Mouse (Mus musculus): ENCODE results near the gene Cfap69.
"Not testable (repeated sequence)": the region's sequence is repeated elsewhere in the genome, so short reads cannot be mapped to it uniquely, and the experiment has no call there.

Gene Cfap69

DNA sequence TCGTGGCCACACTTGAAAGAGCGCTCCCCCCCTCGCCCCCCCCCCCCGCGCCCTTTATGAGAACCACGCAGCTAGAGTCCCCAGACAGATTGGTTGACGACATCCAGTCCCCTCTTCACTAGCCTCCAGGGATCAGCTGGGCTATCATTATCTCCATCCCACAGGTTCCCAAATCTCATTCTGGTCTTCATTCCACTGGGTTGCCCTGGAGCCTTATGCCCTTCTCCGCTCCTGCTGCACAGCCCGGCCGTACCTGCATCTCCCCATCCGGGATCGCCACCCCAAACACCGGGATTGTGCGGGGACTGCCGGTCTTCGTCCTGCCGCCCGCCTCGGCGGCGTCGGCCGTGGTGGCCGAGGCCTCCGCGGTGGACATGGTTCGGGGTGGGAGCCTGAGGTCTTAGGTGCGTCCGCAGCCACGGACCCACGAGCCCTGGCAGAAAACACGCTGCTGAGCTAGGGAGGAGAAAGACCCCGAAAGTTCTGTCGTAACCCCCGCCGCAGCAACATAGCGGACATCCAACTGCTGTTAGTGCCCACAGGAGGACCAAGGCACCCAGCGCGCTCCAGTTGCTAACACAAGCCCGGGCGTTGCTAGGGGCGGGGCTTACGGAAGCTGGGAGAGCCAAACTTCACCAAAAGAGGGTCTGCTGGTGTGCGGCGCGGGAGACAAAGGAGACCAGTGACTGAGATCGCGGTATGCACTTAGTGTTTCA lies at the start of gene Cfap69:
TSS of gene Cfap69 (minus strand) at position 585 of the 716 bp plus-strand sequence.
- DNase-seq (ENCODE audit: low read depth) = no peak

DNA sequence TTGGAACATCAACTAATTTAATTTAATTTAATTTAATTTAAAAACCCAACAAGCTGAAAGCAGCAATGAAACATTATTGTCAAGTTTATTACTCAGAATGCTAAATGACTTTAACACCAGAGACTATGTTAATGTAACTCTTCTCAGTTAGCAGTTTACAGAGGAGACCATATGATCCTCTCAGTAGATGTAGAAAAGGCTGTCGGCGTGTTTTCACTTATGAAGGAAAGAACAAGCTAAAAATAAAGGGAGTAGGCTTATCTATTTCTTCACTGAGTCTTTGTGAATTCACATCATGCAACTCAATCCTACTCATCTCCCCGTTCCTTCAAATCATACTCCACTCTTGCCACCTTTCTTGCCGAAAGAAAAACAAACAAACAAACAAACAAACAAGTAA lies 47.0 kb upstream of the Cfap69 start:
- no peak for DNase-seq (ENCODE audit: low read depth)

DNA sequence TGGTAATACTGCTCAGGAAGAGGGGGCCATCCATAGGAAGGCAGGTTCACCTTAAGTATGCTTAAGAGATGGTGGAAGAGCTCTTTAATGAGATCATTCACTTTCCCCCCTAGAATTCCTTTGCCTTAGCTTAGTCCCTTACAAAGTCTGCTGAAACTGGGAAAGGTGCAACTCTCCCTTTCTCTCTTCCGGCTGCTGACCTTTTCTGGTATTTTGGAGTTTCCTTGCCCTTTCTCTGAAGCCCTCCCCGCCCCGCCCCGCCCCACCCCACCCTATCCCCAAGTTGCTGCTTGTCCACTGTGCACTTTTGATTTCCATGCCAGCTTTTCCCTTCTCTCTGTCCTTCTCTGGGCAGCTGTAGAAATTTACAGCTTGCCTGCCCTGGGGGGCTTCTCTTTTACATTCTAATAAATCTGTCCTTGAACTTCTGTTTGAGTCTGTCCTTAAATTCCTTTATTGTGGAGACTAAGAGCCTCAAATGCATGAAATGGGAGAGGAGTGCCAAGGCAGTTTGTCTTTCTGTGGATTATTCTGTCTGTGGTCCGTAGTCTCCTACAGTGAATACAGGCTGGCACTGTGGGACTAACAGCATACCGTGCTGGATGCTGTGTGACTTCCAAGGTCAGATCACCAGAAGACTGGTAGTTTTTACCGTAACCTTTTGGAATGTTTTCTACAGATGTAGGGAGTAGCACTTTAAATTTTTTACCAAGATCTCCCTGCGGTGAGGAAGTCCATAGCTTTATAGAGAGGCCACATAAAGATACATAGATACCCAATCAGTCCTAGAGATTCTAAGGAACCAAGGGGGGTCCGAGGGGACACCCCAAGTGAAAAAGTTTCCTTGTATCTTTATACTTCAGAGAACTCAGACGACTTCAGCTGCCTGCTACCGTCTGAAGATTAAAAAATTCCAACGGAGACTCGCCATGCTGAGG lies 43.6 kb upstream of the Cfap69 start:
- DNase-seq (ENCODE audit: low read depth) = no peak

DNA sequence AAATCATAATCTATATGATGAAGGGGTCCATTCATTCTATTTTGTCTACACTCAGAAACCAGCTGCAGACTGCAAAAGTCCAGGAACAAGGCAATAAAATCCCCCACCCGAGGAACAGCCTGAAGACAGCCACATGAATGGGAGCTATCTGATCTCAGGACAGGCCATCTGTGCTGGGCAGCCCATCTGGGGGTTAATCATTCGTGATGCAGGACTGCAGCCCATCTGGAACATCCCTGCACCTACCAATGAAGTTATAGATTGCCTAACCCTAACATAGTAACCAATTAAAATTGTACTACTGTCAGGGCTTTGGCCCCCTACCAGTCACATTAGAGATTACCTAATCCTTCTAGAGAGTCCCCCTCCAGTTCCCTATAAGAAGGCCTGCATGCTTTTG lies 41.0 kb upstream of the Cfap69 start:
- DNase-seq (ENCODE audit: low read depth) = no peak

DNA sequence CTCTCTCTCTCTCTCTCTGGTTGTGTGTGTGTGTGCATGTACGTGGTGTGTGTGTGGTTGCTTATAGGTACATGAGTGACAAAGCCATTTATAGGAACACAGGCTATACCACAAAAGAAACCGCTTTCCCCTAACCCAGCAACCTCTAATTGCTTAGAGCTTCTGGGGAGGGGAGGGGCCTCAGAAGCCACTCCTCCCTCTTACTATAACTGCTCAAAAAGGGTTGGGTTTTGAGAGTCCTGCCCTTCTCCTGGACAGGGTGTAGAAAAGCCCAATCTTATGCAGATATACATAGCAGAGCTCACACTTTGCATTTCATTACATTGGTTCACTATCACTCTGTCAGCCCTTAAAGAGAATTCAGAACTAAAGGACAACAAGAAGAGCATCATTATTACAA lies 36.3 kb upstream of the Cfap69 start:
- DNase-seq (ENCODE audit: low read depth) = no peak

DNA sequence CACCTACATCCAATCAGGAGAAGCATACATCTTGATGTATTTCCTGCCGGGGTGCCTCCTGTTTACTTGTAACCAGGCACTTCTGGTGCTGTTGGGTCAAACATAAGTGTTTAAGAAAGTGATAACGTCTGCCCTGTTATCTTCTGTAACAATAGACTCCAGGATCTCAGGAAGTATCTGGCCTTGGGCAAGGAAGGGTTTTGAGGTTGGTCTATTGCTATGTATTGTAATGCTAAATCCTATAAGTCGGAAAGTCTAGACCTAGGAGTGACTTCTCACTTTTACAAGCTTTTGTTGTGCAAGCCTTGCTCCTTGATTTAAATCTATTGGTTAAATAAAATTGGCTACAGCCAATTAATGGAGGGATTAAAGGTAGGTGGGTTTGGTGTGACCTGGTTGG lies 34.8 kb upstream of the Cfap69 start:
- no peak for DNase-seq (ENCODE audit: low read depth)

DNA sequence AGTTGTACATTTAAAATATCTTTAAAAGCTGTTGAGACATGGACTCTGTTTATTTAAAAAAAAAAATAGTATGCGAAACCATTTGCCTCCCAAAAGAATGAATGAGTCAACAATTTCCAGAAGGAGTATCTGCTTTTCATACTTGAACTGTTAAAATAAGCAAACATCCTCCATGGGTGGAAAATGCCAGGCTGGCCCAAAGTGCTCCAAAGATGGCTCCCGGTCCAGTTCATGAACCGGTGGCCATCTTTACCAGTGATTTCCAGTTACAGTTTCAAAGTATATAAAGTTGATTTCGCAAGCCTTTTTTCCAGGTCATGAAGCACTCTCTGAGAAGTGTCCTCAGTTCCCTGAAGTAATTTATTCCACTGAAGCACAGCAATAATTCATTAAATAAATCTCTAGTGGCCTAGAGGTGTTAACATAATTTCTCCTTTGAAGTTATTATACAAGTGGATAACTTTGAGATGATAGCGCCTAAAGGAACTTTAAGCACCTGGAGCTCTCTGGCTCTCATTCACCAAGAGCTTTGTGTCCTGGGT lies 31.4 kb upstream of the Cfap69 start:
- no peak for DNase-seq (ENCODE audit: low read depth)

DNA sequence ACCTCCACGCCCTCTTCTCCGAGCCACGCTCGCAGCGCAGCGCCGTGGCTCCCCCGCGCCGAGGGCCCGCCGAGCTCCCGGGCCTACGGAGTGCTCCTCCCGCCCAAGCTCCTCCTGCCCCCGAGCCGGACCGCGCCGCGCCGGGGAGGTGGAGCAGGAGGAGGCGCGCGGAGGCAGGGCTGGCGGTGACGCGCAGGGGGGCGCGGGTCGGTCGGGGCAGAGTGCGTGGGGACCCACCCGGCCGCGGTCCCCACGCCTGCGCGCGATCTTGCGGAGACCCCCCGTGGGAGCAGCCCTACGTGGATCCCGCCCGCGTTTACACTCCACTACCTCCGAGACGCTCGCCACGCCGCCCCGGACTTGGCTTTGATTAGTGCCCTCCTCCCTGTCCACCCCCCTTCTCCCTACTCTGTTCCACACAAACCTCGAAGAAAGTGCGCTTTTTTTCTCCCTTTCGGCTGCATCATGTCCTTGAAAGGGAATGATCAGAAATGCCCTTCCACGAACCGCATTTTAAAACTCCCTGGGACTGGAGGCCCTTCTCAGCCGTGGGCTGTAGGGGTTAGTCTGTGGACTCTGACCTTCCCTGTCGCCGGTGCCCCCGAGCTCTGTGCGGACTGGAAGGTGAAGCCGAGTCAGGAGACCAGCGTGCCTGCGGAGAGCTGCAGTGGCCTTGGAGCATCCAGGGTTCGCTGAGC lies 30.1 kb upstream of the Cfap69 start, which contains the start of gene Steap2:
TSS of gene Steap2 (minus strand) at position 623 of the 698 bp plus-strand sequence.
- no peak for DNase-seq (ENCODE audit: low read depth)

DNA sequence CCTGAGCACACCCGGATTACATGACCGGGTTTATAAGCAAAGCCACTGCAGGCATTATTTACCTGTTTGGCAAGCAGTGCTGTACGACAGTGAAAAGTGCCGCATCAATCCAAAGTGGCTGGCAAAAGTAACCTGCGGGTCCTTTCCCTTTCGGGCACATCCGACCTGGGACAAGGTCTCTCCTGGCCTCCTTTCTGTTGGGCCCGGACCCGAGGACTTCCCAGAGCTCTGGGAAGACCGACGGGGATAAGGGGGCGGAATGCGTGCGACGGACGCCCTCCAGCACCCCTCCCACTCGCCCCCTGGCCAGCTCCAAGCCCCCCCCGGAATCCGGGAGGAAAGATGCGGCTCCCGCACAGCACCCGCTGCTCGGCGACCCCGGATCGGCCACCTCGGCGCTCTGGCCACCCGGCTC lies 29.5 kb upstream of the Cfap69 start:
- DNase-seq (ENCODE audit: low read depth) = no peak

DNA sequence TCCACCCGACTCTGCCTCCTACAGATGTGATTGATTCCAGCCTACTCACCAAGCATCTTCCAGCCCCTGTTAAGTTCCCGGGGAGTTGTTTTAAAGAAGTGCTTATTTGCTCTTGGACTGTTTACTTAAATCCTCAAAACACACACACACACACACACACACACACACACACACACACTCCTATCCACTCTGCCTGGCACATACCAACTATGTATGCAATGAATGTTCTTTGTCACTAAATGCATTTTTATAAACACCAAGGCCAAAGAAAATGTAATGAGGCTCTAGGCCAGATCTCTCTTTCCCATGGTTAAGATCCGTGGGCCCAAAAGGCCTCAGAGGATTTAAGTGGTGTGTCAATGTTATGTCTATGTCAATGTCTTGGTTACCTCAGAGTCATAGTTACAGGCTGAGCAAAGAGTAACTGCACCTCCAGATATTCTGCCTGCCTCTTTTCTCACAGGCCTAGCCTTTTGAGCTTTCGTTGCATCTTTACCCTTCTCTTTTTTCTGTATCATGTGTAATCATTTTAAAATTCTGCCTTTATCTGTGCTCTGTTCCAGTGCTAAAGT lies 28.2 kb upstream of the Cfap69 start:
- no peak for DNase-seq (ENCODE audit: low read depth)

DNA sequence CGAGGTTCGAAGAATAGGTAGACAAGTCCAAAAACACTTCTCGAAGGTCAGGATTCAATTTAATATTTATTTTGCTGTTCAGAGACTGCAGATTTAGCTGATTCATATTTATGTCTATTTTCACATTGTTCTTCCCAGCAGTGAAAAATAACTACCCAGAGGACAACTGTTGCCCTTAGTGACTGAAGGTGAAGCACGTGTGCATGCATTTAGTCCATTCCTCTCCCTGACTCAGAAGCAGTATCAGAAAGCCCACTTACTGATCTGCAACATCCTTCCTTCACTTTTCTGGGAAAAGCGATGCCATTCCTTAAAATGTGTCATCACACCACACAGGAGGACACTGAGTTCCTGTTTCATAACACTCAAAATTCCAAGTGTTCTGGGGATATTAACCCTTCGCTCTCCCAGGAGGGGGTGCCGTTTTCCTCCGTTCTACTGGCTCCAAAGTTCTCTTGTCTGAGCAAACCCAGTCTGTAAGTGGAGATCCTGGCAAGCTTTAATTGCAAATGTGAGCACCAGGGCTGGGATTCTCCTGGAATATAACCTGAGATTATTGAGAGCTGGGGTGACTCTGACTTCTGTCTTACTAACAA lies 25.0 kb upstream of the Cfap69 start:
- DNase-seq (ENCODE audit: low read depth) = no peak

DNA sequence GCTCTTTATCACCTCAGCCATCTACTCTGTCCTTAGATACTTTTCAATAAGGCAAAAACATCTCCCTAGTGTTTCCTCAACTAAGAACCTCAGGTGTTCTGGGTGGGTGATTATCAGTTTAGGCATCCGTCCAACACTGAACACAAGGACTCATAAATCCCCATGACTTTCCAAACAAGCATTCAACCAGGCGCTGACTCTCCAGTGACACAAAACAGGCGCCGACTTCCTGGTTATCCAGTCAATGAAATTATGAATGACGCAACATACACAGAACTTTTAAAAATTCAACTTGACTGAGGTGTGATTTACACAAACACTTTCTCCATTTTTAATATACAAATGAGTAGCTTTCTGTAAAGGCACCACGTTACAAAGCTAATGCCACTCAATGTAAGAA lies 24.2 kb upstream of the Cfap69 start:
- DNase-seq (ENCODE audit: low read depth) = no peak

DNA sequence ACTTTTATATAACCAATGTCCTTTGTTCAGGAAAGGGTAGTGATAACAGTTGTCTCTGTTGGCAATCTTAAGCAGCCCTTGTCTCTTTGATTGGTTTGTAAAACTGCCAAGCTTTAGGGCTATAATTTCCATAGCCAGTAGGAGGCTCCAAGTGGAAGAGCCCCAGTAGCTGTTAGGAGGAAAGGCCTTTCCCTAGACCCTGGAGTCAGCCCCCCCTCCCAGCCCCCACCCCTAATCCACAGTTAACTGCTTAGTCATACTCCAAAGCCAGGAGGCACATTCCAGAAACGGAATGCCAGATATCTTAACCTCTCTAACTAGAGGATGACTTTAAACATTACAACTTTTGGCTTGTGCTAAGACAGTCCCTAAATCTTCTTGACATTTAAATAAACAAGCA lies 22.9 kb upstream of the Cfap69 start:
- no peak for DNase-seq (ENCODE audit: low read depth)

DNA sequence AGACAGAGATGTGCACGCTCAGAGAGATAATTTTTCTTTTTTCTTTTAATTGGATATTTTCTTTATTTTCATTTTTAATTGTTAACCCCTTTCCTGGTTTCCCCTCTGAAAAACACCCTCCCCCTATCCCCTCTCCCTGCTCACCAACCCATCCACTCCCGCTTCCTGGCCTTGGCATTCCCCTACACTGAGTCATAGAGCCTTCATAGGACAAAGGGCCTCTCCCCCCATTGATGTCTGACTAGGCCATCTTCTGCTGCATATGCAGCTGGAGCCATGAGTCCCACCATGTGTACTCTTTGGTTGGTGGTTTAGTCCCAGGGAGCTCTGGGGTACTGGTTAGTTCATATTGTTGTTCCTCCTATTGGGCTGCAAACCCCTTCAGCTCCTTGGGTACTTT lies 20.9 kb upstream of the Cfap69 start:
- not testable (repeated sequence) for DNase-seq (ENCODE audit: low read depth)

DNA sequence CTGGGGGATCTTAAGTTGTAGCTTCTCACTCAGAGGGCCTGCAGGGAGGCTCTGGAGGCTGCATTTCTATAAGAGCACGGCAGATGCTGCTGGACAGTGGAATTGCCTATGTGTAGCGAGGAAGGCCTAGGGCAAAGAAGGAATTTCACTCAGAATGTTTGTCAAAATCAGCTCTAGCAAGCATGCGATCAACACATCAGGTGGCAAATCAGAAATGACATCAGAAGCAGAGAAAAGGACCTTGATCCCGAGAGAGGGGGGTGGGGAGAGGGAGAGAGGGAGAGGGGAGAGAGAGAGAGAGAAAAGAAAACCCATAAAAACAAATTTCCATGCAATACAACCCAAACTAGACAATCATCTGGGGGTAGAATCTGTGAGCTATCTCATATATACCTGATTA lies 19.3 kb upstream of the Cfap69 start:
- no peak for DNase-seq (ENCODE audit: low read depth)

DNA sequence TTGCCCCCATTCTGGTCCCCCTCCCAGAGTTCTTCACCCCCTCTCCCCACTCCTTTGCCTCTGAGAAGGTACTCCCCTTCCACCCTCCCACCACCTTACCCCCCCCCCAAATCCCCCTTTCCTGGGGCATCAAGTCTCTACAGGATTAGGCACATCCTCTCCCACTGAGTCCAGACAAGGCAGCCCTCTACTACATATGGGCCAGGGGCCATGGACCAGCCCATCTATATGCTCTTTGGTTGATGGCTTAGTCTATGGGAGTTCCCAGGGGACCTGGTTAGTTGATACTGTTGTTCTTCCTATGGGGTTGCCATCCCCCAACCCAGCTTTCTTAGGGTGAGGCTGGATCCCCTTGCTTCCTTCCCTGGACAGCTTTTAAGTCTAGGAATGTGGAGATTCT lies 15.4 kb upstream of the Cfap69 start:
- DNase-seq (ENCODE audit: low read depth) = no peak

DNA sequence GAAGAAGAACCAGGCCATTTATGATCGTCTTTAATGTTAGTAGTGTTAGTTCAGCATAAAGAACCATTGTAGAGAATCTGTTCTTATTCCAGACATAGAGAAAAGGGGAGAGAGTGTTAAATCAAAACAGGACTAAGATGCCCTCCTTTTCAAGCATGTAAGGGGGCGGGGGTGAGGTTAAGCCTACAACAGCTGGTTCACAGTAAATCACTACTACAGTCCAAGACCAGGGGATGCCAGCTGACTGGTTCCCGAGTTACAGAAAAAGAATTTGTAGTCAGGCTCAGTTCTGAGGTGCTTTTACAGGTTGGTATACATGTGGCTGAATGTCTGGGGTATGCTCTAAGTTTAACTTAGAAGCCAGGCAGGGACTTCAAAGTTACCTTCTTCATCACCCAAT lies 12.0 kb upstream of the Cfap69 start:
- DNase-seq (ENCODE audit: low read depth) = no peak

DNA sequence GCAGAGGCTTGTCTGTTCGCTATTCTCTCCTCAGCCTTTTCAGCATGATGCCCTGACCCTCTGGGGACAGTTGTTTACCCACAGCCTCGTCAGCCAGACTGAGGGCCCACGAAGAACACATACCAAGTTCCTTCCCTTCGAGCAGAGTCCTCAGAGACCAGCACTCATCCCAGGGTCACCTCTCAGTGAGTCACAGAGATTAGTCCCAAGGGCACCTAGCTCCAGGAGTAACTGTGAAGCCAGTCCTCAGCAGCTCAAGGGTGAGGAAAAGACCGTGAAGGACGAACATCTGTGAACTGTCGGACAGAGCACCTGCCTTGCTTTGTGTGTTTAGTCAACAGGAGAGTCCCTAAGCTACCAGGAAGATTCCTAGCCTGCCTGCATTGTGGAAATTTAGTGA lies 4.9 kb upstream of the Cfap69 start:
- no peak for DNase-seq (ENCODE audit: low read depth)

DNA sequence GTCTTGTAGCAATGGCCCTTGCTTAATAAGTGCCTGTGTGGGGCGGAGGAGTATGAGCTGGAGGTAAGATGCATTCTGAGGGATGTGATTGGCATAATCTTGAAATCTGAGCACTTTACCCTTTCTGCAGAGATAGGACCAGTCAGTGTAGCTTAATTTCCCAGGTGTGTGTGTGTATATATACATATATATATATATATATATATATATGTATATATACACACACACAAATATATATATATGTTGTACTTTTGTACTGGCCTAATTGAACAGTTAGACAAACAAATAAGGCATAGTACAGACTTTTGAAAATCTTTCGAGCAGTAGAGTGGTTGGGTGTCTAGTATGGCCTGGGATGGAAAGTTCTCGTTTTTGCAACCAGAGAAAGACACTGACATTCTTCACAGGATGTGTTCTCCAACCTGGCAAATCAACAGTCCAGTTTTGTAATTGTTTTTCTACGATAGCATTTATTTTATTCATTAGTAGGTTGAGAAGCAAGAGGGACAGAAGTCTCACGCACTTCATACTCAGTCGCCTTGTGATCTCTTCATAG lies 410 bp upstream of the Cfap69 start:
- no peak for DNase-seq (ENCODE audit: low read depth)

DNA sequence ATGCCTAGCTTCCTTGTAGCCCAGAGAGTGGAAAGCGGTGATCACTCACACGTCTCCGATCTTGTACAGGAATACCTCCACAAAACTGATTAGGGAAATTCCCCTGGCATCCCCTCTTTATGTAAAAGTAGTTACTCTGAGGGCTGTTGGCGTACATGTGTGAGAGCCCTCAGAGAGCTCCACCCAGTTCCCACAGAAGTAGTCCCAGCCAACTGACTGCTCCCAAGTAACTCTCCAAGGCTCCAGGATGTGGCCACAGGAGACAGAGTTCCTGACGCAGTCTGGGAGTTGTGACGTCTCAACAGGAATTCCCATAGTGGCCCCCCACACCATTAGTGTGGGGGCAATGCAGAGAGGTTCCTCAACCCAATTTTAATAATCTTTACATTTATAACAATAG lies 982 bp downstream of the Cfap69 start:
- no peak for DNase-seq (ENCODE audit: low read depth)

DNA sequence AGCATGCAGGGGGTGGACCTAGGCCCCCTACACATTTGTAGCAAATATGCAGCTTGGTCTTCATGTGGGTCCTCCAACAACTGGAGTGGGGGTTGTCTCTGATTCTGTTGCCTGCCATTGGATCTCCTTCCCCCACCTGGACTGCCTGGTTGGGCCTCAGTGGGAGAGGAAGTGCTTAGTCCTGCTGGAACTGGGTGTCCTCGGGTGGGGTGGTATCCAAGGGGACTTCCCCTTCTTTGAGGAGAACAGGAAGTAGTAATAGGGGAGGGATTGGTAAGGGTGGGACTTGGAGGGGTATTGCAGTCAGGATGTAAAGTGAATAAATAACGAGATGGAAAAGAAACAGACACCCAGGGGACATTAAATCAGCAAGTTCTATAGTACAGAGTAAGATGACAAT lies 5.4 kb downstream of the Cfap69 start:
- no peak for DNase-seq (ENCODE audit: low read depth)

All from 416B (cell line).